Mouse (Mus musculus) ES-Bruce4 (cell line): ENCODE measurements around the gene Rnf26. TPM values are rescaled to one million over a fixed set of nuclear protein-coding genes. Genes with fewer than 3 reads are reported as not detected.

Experiments
- H3K27ac ChIP-seq: 2 replicates; pipeline ENCODE4 v1.5.1; 2012; ENCODE audit warnings: low read length, inconsistent platforms; ENCODE audit not compliant: insufficient read depth
- H3K27me3 ChIP-seq: 2 replicates; pipeline ENCODE4 v1.6.1; 2012; ENCODE audit warnings: mild to moderate bottlenecking, low read length, inconsistent platforms; ENCODE audit not compliant: control insufficient read depth, poor library complexity, insufficient read depth, severe bottlenecking
- H3K36me3 ChIP-seq: 2 replicates; pipeline ENCODE4 v1.6.1; 2012; ENCODE audit warnings: inconsistent platforms, mild to moderate bottlenecking, low read length, moderate library complexity; ENCODE audit not compliant: control insufficient read depth, poor library complexity, insufficient read depth, severe bottlenecking
- H3K4me1 ChIP-seq: one replicate; pipeline ENCODE4 v1.8.1; 2011; ENCODE audit warnings: low read length; ENCODE audit not compliant: control insufficient read depth, insufficient read depth
- H3K4me3 ChIP-seq: 2 replicates; pipeline ENCODE4 v1.5.1; 2011; ENCODE audit warnings: low read depth, mild to moderate bottlenecking, low read length
- H3K9ac ChIP-seq: 2 replicates; pipeline ENCODE4 v1.6.1; 2012; ENCODE audit warnings: low read depth, mild to moderate bottlenecking, inconsistent platforms; ENCODE audit not compliant: poor library complexity, severe bottlenecking
- H3K9me3 ChIP-seq: replicated peaks from 2 replicates; pipeline ENCODE4 v1.6.1; 2012; ENCODE audit warnings: mild to moderate bottlenecking, low read length, inconsistent platforms; ENCODE audit not compliant: control insufficient read depth, poor library complexity, insufficient read depth, severe bottlenecking
- CTCF ChIP-seq: IDR thresholded peaks from one replicate; pipeline ENCODE4 v1.8.1; 2011; ENCODE audit warnings: low read depth, low read length
- EP300 ChIP-seq: IDR thresholded peaks from 2 replicates; pipeline ENCODE4 v1.6.1; 2011; ENCODE audit warnings: low read depth, low read length; ENCODE audit not compliant: insufficient read depth
- POLR2A ChIP-seq: IDR thresholded peaks from one replicate; pipeline ENCODE4 v1.8.1; 2011; ENCODE audit warnings: low read length; ENCODE audit not compliant: insufficient read depth
- polyA plus RNA-seq: library from polyadenylated mRNA; stranded (reverse); fragments of >200 nt; gene quantifications from 2 replicates; pipeline ENCODE4 v1.2.4, GENCODE M21; 2011; ENCODE audit warnings: low read depth; ENCODE audit not compliant: missing spikeins, insufficient read depth, insufficient read length

Gene Rnf26
- polyA plus RNA-seq, 1 experiment = 34.1 TPM

GRCm38 (mm10) chr9:44133287-44133686, 20.0 kb upstream of the Rnf26 start:
- H3K4me1 ChIP-seq = peaks cover 6% of the 10 kb centered on the region
- no peak overlapping the region for H3K4me3 ChIP-seq
- no peak overlapping the region for H3K9ac ChIP-seq

GRCm38 (mm10) chr9:44132200-44132599, 18.9 kb upstream of the Rnf26 start:
- Histone ChIP-seq H3K27ac (no peak overlapping the region), H3K9me3 (no peaks in the 10 kb centered on the region), H3K4me1 (peaks cover 7% of the 10 kb centered on the region), H3K27me3 (no peaks in the 10 kb centered on the region), H3K36me3 (peaks cover 7% of the 10 kb centered on the region), H3K9ac (no peak overlapping the region), H3K4me3 (no peak overlapping the region)
- no peak for TF ChIP-seq EP300
- no peak for TF ChIP-seq CTCF
- no peak for TF ChIP-seq POLR2A

More at GRCm38 (mm10) chr9:44133287-44133686, 20.0 kb upstream of the Rnf26 start:
- Histone ChIP-seq H3K9me3 (no peaks in the 10 kb centered on the region), H3K27me3 (no peaks in the 10 kb centered on the region), H3K27ac (no peak overlapping the region), H3K36me3 (peaks cover 16% of the 10 kb centered on the region)
- TF ChIP-seq POLR2A (no peak), EP300 (no peak), CTCF (no peak)

GRCm38 (mm10) chr9:44131276-44131590, 17.9 kb upstream of the Rnf26 start:
- Histone ChIP-seq H3K9ac (0 out of 2 replicates have a peak overlapping the region, but pooled peaks have one; percentile 76), H3K4me3 (no peak overlapping the region), H3K27ac (no peak overlapping the region), H3K4me1 (peaks cover 6% of the 10 kb centered on the region), H3K36me3 (no peaks in the 10 kb centered on the region), H3K9me3 (no peaks in the 10 kb centered on the region), H3K27me3 (no peaks in the 10 kb centered on the region)
- TF ChIP-seq CTCF (no peak), POLR2A (no peak), EP300 (no peak)

- peak overlapping the region; percentile 76 for H3K9ac ChIP-seq
- peaks cover 6% of the 10 kb centered on the region for H3K4me1 ChIP-seq
- no peaks in the 10 kb centered on the region for H3K36me3 ChIP-seq
- no peaks in the 10 kb centered on the region for H3K9me3 ChIP-seq
- peak overlapping the region; percentile 61 for H3K4me3 ChIP-seq
- no peaks in the 10 kb centered on the region for H3K27me3 ChIP-seq
- H3K27ac ChIP-seq = peak overlapping the region; percentile 76
- 0 out of 2 replicates have a peak, but pooled peaks have one; percentile 14 for TF ChIP-seq EP300
- TF ChIP-seq POLR2A = no peak
Observed at GRCm38 (mm10) chr9:44130581-44131275, 17.4 kb upstream of the Rnf26 start.

- Histone ChIP-seq H3K9ac (peak overlapping the region; percentile 76), H3K4me3 (peak overlapping the region; percentile 61), H3K36me3 (no peaks in the 10 kb centered on the region), H3K27me3 (no peaks in the 10 kb centered on the region), H3K27ac (peak overlapping the region; percentile 76), H3K9me3 (no peaks in the 10 kb centered on the region), H3K4me1 (peaks cover 9% of the 10 kb centered on the region)
- TF ChIP-seq POLR2A (no peak), EP300 (no peak), CTCF (no peak)
Observed at GRCm38 (mm10) chr9:44130034-44130433, 16.7 kb upstream of the Rnf26 start.

- Histone ChIP-seq H3K9ac (peak overlapping the region; percentile 76), H3K36me3 (no peaks in the 10 kb centered on the region), H3K9me3 (no peaks in the 10 kb centered on the region), H3K4me3 (peak overlapping the region; percentile 61), H3K4me1 (peaks cover 10% of the 10 kb centered on the region), H3K27ac (peak overlapping the region; percentile 69), H3K27me3 (no peaks in the 10 kb centered on the region)
- TF ChIP-seq POLR2A (no peak), EP300 (no peak), CTCF (no peak)
Observed at GRCm38 (mm10) chr9:44129633-44130032, 16.3 kb upstream of the Rnf26 start.
